ENCODE assay signal across 10 mouse cellular contexts in genomic region chr6:91114716-91115115, GRCm38 (mm10). TPM values are rescaled to one million over a fixed set of nuclear protein-coding genes. Genes with fewer than 3 reads are reported as not detected.
DNase-seq lines count a peak whose midpoint lies in the region; ATAC-seq and TF ChIP-seq lines count a peak whose summit lies in the region.
"Had no signal": no experiment of that assay in that cellular context is flagged by ENCODE, and none has a peak within 500 bp of the region (broad histone marks: within the 10 kb centered on the region; RNA-seq: fewer than 3 reads in every experiment).

No protein-coding gene starts in this region.

- H3K4me3 ChIP-seq in limb, embryonic 13.5 days, result no peak overlapping the region
- no peak overlapping the region for H3K4me3 ChIP-seq in limb, embryonic 10.5 days
- H3K4me3 ChIP-seq in MEL (ENCODE audit: control insufficient read depth in 1 of 2, insufficient read depth in 1 of 2, low read depth in 2 of 2, low read length in 2 of 2), result peak overlapping the region in 1 of 2 experiments; percentile 31; a peak in 1 of 4 replicates
- no peak overlapping the region for H3K4me3 ChIP-seq in hindbrain, embryonic 12.5 days
- H3K4me3 ChIP-seq in neural tube, embryonic 12.5 days, result no peak overlapping the region

- H3K79me2 ChIP-seq in MEL (ENCODE audit: control insufficient read depth, insufficient read depth, low read length, poor library complexity), result peaks cover 52% of the 10 kb centered on the region

- peaks cover 31% of the 10 kb centered on the region for H3K27me3 ChIP-seq in limb, embryonic 13.5 days
- peaks cover 37% of the 10 kb centered on the region for H3K27me3 ChIP-seq in limb, embryonic 10.5 days (ENCODE audit: low read depth, poor library complexity, severe bottlenecking)
- H3K27me3 ChIP-seq in MEL (ENCODE audit: control insufficient read depth in 1 of 2, insufficient read depth in 2 of 2, low read length in 2 of 2), result no peaks in the 10 kb centered on the region
- H3K27me3 ChIP-seq in hindbrain, embryonic 12.5 days, result no peaks in the 10 kb centered on the region
- 0 out of 2 replicates have a peak, but pooled peaks cover 3% of the 10 kb centered on the region for H3K27me3 ChIP-seq in neural tube, embryonic 12.5 days (replicated peaks)

- WGBS in limb, embryonic 13.5 days, result 24% methylated on average over 2 of the region's 2 CpGs
- 26% methylated on average over 2 of the region's 2 CpGs for WGBS in limb, embryonic 10.5 days
- 40% methylated on average over 2 of the region's 2 CpGs for WGBS in hindbrain, embryonic 12.5 days
- WGBS in neural tube, embryonic 12.5 days, result 56% methylated on average over 2 of the region's 2 CpGs

- no peaks in the 10 kb centered on the region for H3K36me3 ChIP-seq in limb, embryonic 13.5 days
- no peaks in the 10 kb centered on the region for H3K36me3 ChIP-seq in limb, embryonic 10.5 days
- peaks cover 0 to 55% of the 10 kb centered on the region in 2 experiments; a peak in 2 of 4 replicates for H3K36me3 ChIP-seq in MEL (ENCODE audit: control insufficient read depth in 1 of 2, insufficient read depth in 2 of 2, low read length in 2 of 2)
- H3K36me3 ChIP-seq in hindbrain, embryonic 12.5 days, result no peaks in the 10 kb centered on the region
- H3K36me3 ChIP-seq in neural tube, embryonic 12.5 days, result no peaks in the 10 kb centered on the region

- TF ChIP-seq POLR2A in MEL (IDR thresholded peaks at IDR 0.05; ENCODE audit: control insufficient read depth in 1 of 2, insufficient read depth in 1 of 2, low read depth in 1 of 2, low read length in 2 of 2, poor library complexity in 1 of 2), result no peak

- H3K4me2 ChIP-seq in limb, embryonic 13.5 days (replicated peaks), result 0 out of 2 replicates have a peak overlapping the region, but pooled peaks have one; percentile 7
- peak overlapping the region; percentile 96; the same call in 1 of the 2 replicates for H3K4me2 ChIP-seq in hindbrain, embryonic 12.5 days (replicated peaks)
- 0 out of 2 replicates have a peak overlapping the region, but pooled peaks have one; percentile 94 for H3K4me2 ChIP-seq in neural tube, embryonic 12.5 days (replicated peaks)

- no peak for DNase-seq in limb, embryonic 10.5 days (ENCODE audit: low spot score)
- no peak for DNase-seq in MEL (ENCODE audit: low read depth, low spot score)
- no peak for DNase-seq in left cerebral cortex, postnatal 14 days (ENCODE audit: low spot score in 2 of 2)
- no peak for DNase-seq in testis, postnatal 14 days (ENCODE audit: low spot score)
- DNase-seq: cerebellum, adult 11 months; heart, postnatal 4 days had no signal

- intact Hi-C loops in left cerebral cortex, postnatal 14 days (cut with DNase I), result no loop called here

- no peak for TF ChIP-seq RAD21 in MEL (IDR thresholded peaks at IDR 0.05; ENCODE audit: low read depth, low read length)

- H3K27ac ChIP-seq in limb, embryonic 13.5 days, result no peak overlapping the region
- no peak overlapping the region for H3K27ac ChIP-seq in limb, embryonic 10.5 days
- peak overlapping the region; percentile 18; the same call in 1 of the 2 replicates for H3K27ac ChIP-seq in MEL (ENCODE audit: control insufficient read depth, low read depth, low read length)
- H3K27ac ChIP-seq in hindbrain, embryonic 12.5 days, result no peak overlapping the region
- H3K27ac ChIP-seq in neural tube, embryonic 12.5 days, result no peak overlapping the region

- no peak for ATAC-seq in limb, embryonic 13.5 days (ENCODE audit: low FRiP score, low read depth)
- no peak for ATAC-seq in hindbrain, embryonic 12.5 days (ENCODE audit: low FRiP score)
- no peak for ATAC-seq in neural tube, embryonic 12.5 days (ENCODE audit: low FRiP score, low read depth)
- ATAC-seq in megakaryocyte, adult 5-6 weeks (ENCODE audit: poor library complexity, severe bottlenecking), result no peak

- no peaks in the 10 kb centered on the region for H3K9me3 ChIP-seq in limb, embryonic 13.5 days
- H3K9me3 ChIP-seq in limb, embryonic 10.5 days (replicated peaks), result no peaks in the 10 kb centered on the region
- no peaks in the 10 kb centered on the region for H3K9me3 ChIP-seq in MEL (replicated peaks; ENCODE audit: insufficient read depth, low read length)
- H3K9me3 ChIP-seq in hindbrain, embryonic 12.5 days (replicated peaks), result no peaks in the 10 kb centered on the region
- H3K9me3 ChIP-seq in neural tube, embryonic 12.5 days, result no peaks in the 10 kb centered on the region

- no peak overlapping the region for H3K9ac ChIP-seq in limb, embryonic 13.5 days
- peak overlapping the region; percentile 98; the same call in 1 of the 2 replicates for H3K9ac ChIP-seq in MEL (ENCODE audit: control insufficient read depth, low read depth, low read length, poor library complexity, severe bottlenecking)
- H3K9ac ChIP-seq in hindbrain, embryonic 12.5 days, result no peak overlapping the region
- H3K9ac ChIP-seq in neural tube, embryonic 12.5 days, result no peak overlapping the region

- no peak for TF ChIP-seq CTCF in MEL (IDR thresholded peaks at IDR 0.05 in 2 of 3, conservative IDR thresholded peaks at IDR 0.05 in 1 of 3; ENCODE audit: control insufficient read depth in 1 of 3, insufficient read depth in 1 of 3, low read depth in 2 of 3, low read length in 3 of 3, poor library complexity in 1 of 3, severe bottlenecking in 1 of 3)

- no peak for TF ChIP-seq EP300 in MEL (IDR thresholded peaks at IDR 0.05; ENCODE audit: low read depth in 1 of 2, low read length in 2 of 2)

- H3K4me1 ChIP-seq in limb, embryonic 13.5 days, result peaks cover 13% of the 10 kb centered on the region
- peaks cover 25% of the 10 kb centered on the region for H3K4me1 ChIP-seq in limb, embryonic 10.5 days
- peaks cover 34 to 46% of the 10 kb centered on the region in 2 experiments for H3K4me1 ChIP-seq in MEL (ENCODE audit: control insufficient read depth in 1 of 2, insufficient read depth in 2 of 2, low read length in 2 of 2)
- H3K4me1 ChIP-seq in hindbrain, embryonic 12.5 days, result peaks cover 31% of the 10 kb centered on the region
- peaks cover 20% of the 10 kb centered on the region for H3K4me1 ChIP-seq in neural tube, embryonic 12.5 days

TF ChIP-seq in MEL, 35 proteins besides CTCF, POLR2A, EP300 and RAD21:
- no peak for TF ChIP-seq USF1 (IDR thresholded peaks at IDR 0.05; ENCODE audit: low read depth, low read length)
- no peak for TF ChIP-seq GABPA (IDR thresholded peaks at IDR 0.05; ENCODE audit: low read depth, low read length)
- no peak for TF ChIP-seq POLR2AphosphoS5 (IDR thresholded peaks at IDR 0.05; ENCODE audit: borderline replicate concordance, low read depth, low read length)
- no peak for TF ChIP-seq NELFE (IDR thresholded peaks at IDR 0.05; ENCODE audit: low read depth, low read length)
- TF ChIP-seq SMC3 (IDR thresholded peaks at IDR 0.05; ENCODE audit: low read depth, low read length), result no peak
- no peak for TF ChIP-seq UBTF (IDR thresholded peaks at IDR 0.05; ENCODE audit: borderline replicate concordance, insufficient read depth, low read depth, low read length)
- no peak for TF ChIP-seq SIN3A (IDR thresholded peaks at IDR 0.05; ENCODE audit: low read length)
- no peak for TF ChIP-seq GATA1 (IDR thresholded peaks at IDR 0.05; ENCODE audit: low read depth, low read length)
- TF ChIP-seq ZMIZ1 (IDR thresholded peaks at IDR 0.05; ENCODE audit: low read depth, low read length), result no peak
- no peak for TF ChIP-seq BHLHE40 (IDR thresholded peaks at IDR 0.05; ENCODE audit: borderline replicate concordance, low read depth, low read length)
- TF ChIP-seq CHD1 (IDR thresholded peaks at IDR 0.05; ENCODE audit: low read depth, low read length), result no peak

RNA-seq across cellular contexts. Expression of gene Nup210, which starts 1.9 kb away (rescaled TPM):
- 6.3 and 7.8 TPM in 2 replicates for polyA plus RNA-seq in limb, embryonic 13.5 days (2015; fragmentation: Nextera tagmentation; extraction: Ambion mirVana)
- polyA plus RNA-seq in limb, embryonic 10.5 days (2016; fragmentation: Nextera tagmentation; extraction: Ambion mirVana), result 7.2 and 10.7 TPM in 2 replicates
- 46.3 and 56.7 TPM in 2 replicates for total RNA-seq in MEL (2012; rRNA removed)
- 100 to 1,000 TPM in 1 of 2 experiments, 10 to 100 TPM in 1; 71.5 to 394 TPM for polyA plus RNA-seq in MEL (2012; ENCODE audit: insufficient read depth in 1 of 2, insufficient read length in 2 of 2, low read depth in 1 of 2, low replicate concordance in 2 of 2, missing spikeins in 1 of 2)
- polyA plus RNA-seq in hindbrain, embryonic 12.5 days (2016; fragmentation: Nextera tagmentation; extraction: Ambion mirVana), result 19.1 and 19.8 TPM in 2 replicates
- 15.1 and 17.1 TPM in 2 replicates for polyA plus RNA-seq in neural tube, embryonic 12.5 days (2016; fragmentation: Nextera tagmentation; extraction: Ambion mirVana)
- total RNA-seq in left cerebral cortex, postnatal 14 days (2021), result 10 to 100 TPM; 30.0 to 35.0 TPM
- 123 and 145 TPM in 2 replicates for total RNA-seq in megakaryocyte, adult 5-6 weeks (2015)
- total RNA-seq in megakaryocyte, adult 5-6 weeks (2017), result 124 and 148 TPM in 2 replicates

RNA-seq across cellular contexts. Expression of gene Hdac11, which starts 41.7 kb away (rescaled TPM):
- 16.1 and 18.6 TPM in 2 replicates for polyA plus RNA-seq in limb, embryonic 13.5 days (2015; fragmentation: Nextera tagmentation; extraction: Ambion mirVana)
- 10.0 and 12.8 TPM in 2 replicates for polyA plus RNA-seq in limb, embryonic 10.5 days (2016; fragmentation: Nextera tagmentation; extraction: Ambion mirVana)
- total RNA-seq in MEL (2012; rRNA removed), result 2.5 and 3.3 TPM in 2 replicates
- polyA plus RNA-seq in MEL (2012; ENCODE audit: insufficient read depth in 1 of 2, insufficient read length in 2 of 2, low read depth in 1 of 2, low replicate concordance in 2 of 2, missing spikeins in 1 of 2), result 1 to 10 TPM in 1 of 2 experiments, not detected in 1; 6.0 TPM
- 18.8 and 23.2 TPM in 2 replicates for polyA plus RNA-seq in hindbrain, embryonic 12.5 days (2016; fragmentation: Nextera tagmentation; extraction: Ambion mirVana)
- 19.1 and 20.5 TPM in 2 replicates for polyA plus RNA-seq in neural tube, embryonic 12.5 days (2016; fragmentation: Nextera tagmentation; extraction: Ambion mirVana)
- total RNA-seq in left cerebral cortex, postnatal 14 days (2021), result 100 to 1,000 TPM; 130 to 142 TPM
- total RNA-seq in megakaryocyte, adult 5-6 weeks (2015), result 0.27 and 0.80 TPM in 2 replicates
- 0.16 and 0.37 TPM in 2 replicates for total RNA-seq in megakaryocyte, adult 5-6 weeks (2017)

Comparison
In these comparisons a context has a peak if more than half of its experiments do, and no peak if none do; other contexts are left out.
1. H3K4me2 ChIP-seq: peak in every context shown above with its lines; median percentile 96 in hindbrain, embryonic 12.5 days; 94 in neural tube, embryonic 12.5 days; 7 in limb, embryonic 13.5 days.